Mouse (Mus musculus) heart, adult 2 months (tissue): ENCODE measurements at regions not wholly inside any gene's neighbourhood (a gene's known extent, or its start where the extent isn't known, plus 50 kb on each side); places are given as distances from the start of the nearest gene placed in this dataset.
"Not testable (repeated sequence)": the region's sequence is repeated elsewhere in the genome, so short reads cannot be mapped to it uniquely, and the experiment has no call there.

Experiments used
- DNase-seq, 2 experiments: peaks; one replicate each; pipeline ENCODE4 v3.0.0; 2021
- H3K27ac ChIP-seq: fragments of 200-600 bp; 2 replicates; pipeline ENCODE4 v1.8.1; 2022
- H3K27me3 ChIP-seq: fragments of 200-500 bp; 2 replicates; pipeline ENCODE4 v1.6.1; 2012; ENCODE audit warnings: mild to moderate bottlenecking, low read length, inconsistent platforms, mixed read lengths; ENCODE audit not compliant: control insufficient read depth, insufficient read depth
- H3K36me3 ChIP-seq: fragments of 200-500 bp; 2 replicates; pipeline ENCODE4 v1.6.1; 2012; ENCODE audit warnings: low read length, inconsistent platforms; ENCODE audit not compliant: control insufficient read depth, insufficient read depth
- H3K4me1 ChIP-seq: fragments of 200-500 bp; 2 replicates; pipeline ENCODE4 v1.6.1; 2011; ENCODE audit warnings: low read length; ENCODE audit not compliant: control insufficient read depth, insufficient read depth
- H3K4me3 ChIP-seq: fragments of 200-600 bp; 2 replicates; pipeline ENCODE4 v1.8.1; 2022
- H3K79me2 ChIP-seq: fragments of 200-500 bp; replicated peaks from 2 replicates; pipeline ENCODE4 v1.6.1; 2012; ENCODE audit warnings: mild to moderate bottlenecking, inconsistent platforms, low read length, moderate library complexity, mixed read lengths; ENCODE audit not compliant: control insufficient read depth, insufficient read depth
- H3K9ac ChIP-seq: fragments of 200-500 bp; 2 replicates; pipeline ENCODE4 v1.6.1; 2012; ENCODE audit warnings: low read depth, mild to moderate bottlenecking, control low read depth, inconsistent platforms, low read length, mixed read lengths
- CTCF ChIP-seq: fragments of 200-600 bp; IDR thresholded peaks from 2 replicates; pipeline ENCODE4 v1.8.1; 2022; ENCODE audit warnings: antibody characterized with exemption, mild to moderate bottlenecking, moderate library complexity
- EP300 ChIP-seq: fragments of 200-500 bp; IDR thresholded peaks from 2 replicates; pipeline ENCODE4 v1.6.1; 2011; ENCODE audit warnings: low read depth, low read length, control low read depth; ENCODE audit not compliant: insufficient read depth
- POLR2A ChIP-seq: fragments of 200-500 bp; IDR thresholded peaks from 2 replicates; pipeline ENCODE4 v1.6.1; 2011; ENCODE audit warnings: mild to moderate bottlenecking, low read depth, low read length, control low read depth; ENCODE audit not compliant: insufficient read depth
- WGBS: fragments of 180-500 bp; shearing (Covaris S2); methylation state at CpG from one replicate; pipeline ENCODE4 v1.1.7; 2018; 5-methylcytosine and 5-hydroxymethylcytosine counted together
- intact Hi-C: fragments of 180-260 bp; cut with DNase I; formaldehyde crosslinking; loops from one replicate; pipeline ENCODE4 v1.15.1; 2025

GRCm38 (mm10) chr13:41925211-41925610, 77.7 kb upstream of the Adtrp start:
- no peaks in the 10 kb centered on the region for H3K27me3 ChIP-seq
- H3K79me2 ChIP-seq = no peaks in the 10 kb centered on the region
- no peak for DNase-seq
- no peaks in the 10 kb centered on the region for H3K36me3 ChIP-seq
- no peaks in the 10 kb centered on the region; the same call in 1 of the 2 replicates for H3K4me1 ChIP-seq
- no peak overlapping the region for H3K4me3 ChIP-seq
- intact Hi-C loops = no loop called here
- H3K9ac ChIP-seq = no peak overlapping the region
- WGBS = 57% methylated on average over 2 of the region's 2 CpGs
- no peak overlapping the region for H3K27ac ChIP-seq
- no peak for TF ChIP-seq EP300
- no peak for TF ChIP-seq CTCF
- TF ChIP-seq POLR2A = no peak

GRCm38 (mm10) chr13:41921178-41921577, 73.7 kb upstream of the Adtrp start:
- Histone ChIP-seq H3K4me3 (no peak overlapping the region), H3K36me3 (no peaks in the 10 kb centered on the region), H3K27ac (no peak overlapping the region), H3K4me1 (no peaks in the 10 kb centered on the region; the same call in 1 of the 2 replicates), H3K27me3 (no peaks in the 10 kb centered on the region), H3K9ac (no peak overlapping the region), H3K79me2 (no peaks in the 10 kb centered on the region)
- no peak for TF ChIP-seq EP300
- no peak for TF ChIP-seq POLR2A
- no peak for TF ChIP-seq CTCF
- WGBS = 58% methylated on average over 6 of the region's 6 CpGs
- intact Hi-C loops = no loop called here
- no peak for DNase-seq

GRCm38 (mm10) chr13:41918525-41918924, 71.0 kb upstream of the Adtrp start:
- no peak overlapping the region for H3K4me3 ChIP-seq
- DNase-seq = no peak
- no peak for TF ChIP-seq CTCF
- TF ChIP-seq EP300 = no peak
- TF ChIP-seq POLR2A = no peak
- intact Hi-C loops = no loop called here
- no peak overlapping the region for H3K9ac ChIP-seq
- WGBS = 44% methylated on average over 5 of the region's 5 CpGs
- H3K27me3 ChIP-seq = no peaks in the 10 kb centered on the region
- H3K36me3 ChIP-seq = no peaks in the 10 kb centered on the region
- H3K4me1 ChIP-seq = no peaks in the 10 kb centered on the region; the same call in 1 of the 2 replicates
- no peaks in the 10 kb centered on the region for H3K79me2 ChIP-seq
- no peak overlapping the region for H3K27ac ChIP-seq

- H3K79me2 ChIP-seq, DNase-seq, H3K27ac ChIP-seq, H3K4me1 ChIP-seq, H3K4me3 ChIP-seq, H3K36me3 ChIP-seq, H3K9ac ChIP-seq, H3K27me3 ChIP-seq, intact Hi-C loops: not testable (repeated sequence)
- WGBS = 76% methylated on average over 9 of the region's 9 CpGs
Observed at GRCm38 (mm10) chr13:41915816-41916215, 68.3 kb upstream of the Adtrp start.

- H3K36me3 ChIP-seq = no peaks in the 10 kb centered on the region
- H3K4me3 ChIP-seq = no peak overlapping the region
- peak overlapping the region; percentile 19; the same call in 1 of the 2 replicates for H3K27ac ChIP-seq
- no peak for DNase-seq
- no peak overlapping the region for H3K9ac ChIP-seq
- no peaks in the 10 kb centered on the region; the same call in 1 of the 2 replicates for H3K4me1 ChIP-seq
- H3K27me3 ChIP-seq = no peaks in the 10 kb centered on the region
- no peaks in the 10 kb centered on the region for H3K79me2 ChIP-seq
- WGBS = 34% methylated on average over 3 of the region's 3 CpGs
- intact Hi-C loops = no loop called here
- TF ChIP-seq EP300 = no peak
Observed at GRCm38 (mm10) chr13:41910736-41911135, 63.3 kb upstream of the Adtrp start.

GRCm38 (mm10) chr13:41910236-41910635, 62.8 kb upstream of the Adtrp start:
- TF ChIP-seq EP300 (no peak), POLR2A (no peak), CTCF (no peak)
- WGBS = 50% methylated on average over 10 of the region's 10 CpGs
- peak overlapping the region; percentile 19; the same call in 1 of the 2 replicates for H3K27ac ChIP-seq
- no peaks in the 10 kb centered on the region for H3K36me3 ChIP-seq
- no peak overlapping the region for H3K9ac ChIP-seq
- no peaks in the 10 kb centered on the region; the same call in 1 of the 2 replicates for H3K4me1 ChIP-seq
- no peaks in the 10 kb centered on the region for H3K27me3 ChIP-seq
- peak; percentile 48 to 65 for DNase-seq
- no peak overlapping the region for H3K4me3 ChIP-seq
- no peaks in the 10 kb centered on the region for H3K79me2 ChIP-seq
- intact Hi-C loops = no loop called here

GRCm38 (mm10) chr13:41907027-41907426, 59.5 kb upstream of the Adtrp start:
- WGBS = 79% methylated on average over 2 of the region's 2 CpGs
- Histone ChIP-seq H3K27ac (no peak overlapping the region), H3K9ac (no peak overlapping the region), H3K79me2 (no peaks in the 10 kb centered on the region), H3K27me3 (no peaks in the 10 kb centered on the region), H3K36me3 (no peaks in the 10 kb centered on the region), H3K4me1 (no peaks in the 10 kb centered on the region; the same call in 1 of the 2 replicates), H3K4me3 (no peak overlapping the region)
- DNase-seq = no peak
- intact Hi-C loops = no loop called here
- no peak for TF ChIP-seq EP300
- TF ChIP-seq POLR2A = no peak
- no peak for TF ChIP-seq CTCF
